ENCODE assay signal across 11 mouse cellular contexts in genomic region chr7:130552780-130553179, GRCm38 (mm10). TPM values are rescaled to one million over a fixed set of nuclear protein-coding genes. Genes with fewer than 3 reads are reported as not detected.
DNase-seq lines count a peak whose midpoint lies in the region; ATAC-seq and TF ChIP-seq lines count a peak whose summit lies in the region.
"Had no signal": no experiment of that assay in that cellular context is flagged by ENCODE, and none has a peak within 500 bp of the region (broad histone marks: within the 10 kb centered on the region; RNA-seq: fewer than 3 reads in every experiment).

No protein-coding gene starts in this region.

- no peak overlapping the region for H3K4me2 ChIP-seq in limb, embryonic 14.5 days (replicated peaks; ENCODE audit: low read depth, low read length, severe bottlenecking)
- no peak overlapping the region for H3K4me2 ChIP-seq in liver, embryonic 11.5 days

- H3K4me3 ChIP-seq in limb, embryonic 14.5 days (replicated peaks; ENCODE audit: low read length) = no peak overlapping the region
- no peak overlapping the region for H3K4me3 ChIP-seq in liver, embryonic 11.5 days (ENCODE audit: low read depth, low read length)

- no peaks in the 10 kb centered on the region for H3K36me3 ChIP-seq in limb, embryonic 14.5 days (ENCODE audit: control insufficient read depth, insufficient read depth, low read length)
- no peaks in the 10 kb centered on the region for H3K36me3 ChIP-seq in liver, embryonic 11.5 days (ENCODE audit: control insufficient read depth, insufficient read depth, low read length)
- H3K36me3 ChIP-seq: G1E had no signal

- no peaks in the 10 kb centered on the region for H3K27me3 ChIP-seq in limb, embryonic 14.5 days (ENCODE audit: control insufficient read depth, insufficient read depth, low read length)
- peaks cover 4% of the 10 kb centered on the region; the same call in 1 of the 2 replicates for H3K27me3 ChIP-seq in liver, embryonic 11.5 days (replicated peaks; ENCODE audit: control insufficient read depth, insufficient read depth, low read length)

- no peaks in the 10 kb centered on the region; the same call in 1 of the 2 replicates for H3K9me3 ChIP-seq in limb, embryonic 14.5 days (ENCODE audit: control insufficient read depth, low read length)
- no peaks in the 10 kb centered on the region for H3K9me3 ChIP-seq in liver, embryonic 11.5 days (ENCODE audit: control insufficient read depth, low read length)
- H3K9me3 ChIP-seq: G1E had no signal

- H3K9ac ChIP-seq in limb, embryonic 14.5 days (ENCODE audit: low read depth, low read length, severe bottlenecking) = no peak overlapping the region
- no peak overlapping the region for H3K9ac ChIP-seq in liver, embryonic 11.5 days (ENCODE audit: low read depth, low read length)

- peak overlapping the region; percentile 38; the same call in 1 of the 2 replicates for H3K27ac ChIP-seq in limb, embryonic 14.5 days (replicated peaks; ENCODE audit: low read depth, low read length)
- H3K27ac ChIP-seq in liver, embryonic 11.5 days (ENCODE audit: low read depth, low read length) = no peak overlapping the region

- DNase-seq in kidney, postnatal 25 days = peak; percentile 23 to 52
- no peak for DNase-seq in kidney, adult 11 months
- DNase-seq in cerebellum, adult 8-10 months = peak; percentile 70
- DNase-seq in gastrocnemius, postnatal 14 days = peak; percentile 75
- DNase-seq in limb, embryonic 14.5 days (ENCODE audit: low spot score) = no peak
- no peak for DNase-seq in liver, embryonic 11.5 days (ENCODE audit: low spot score)
- no peak for DNase-seq in right cerebral cortex, postnatal 36 days (ENCODE audit: low spot score in 2 of 2)
- DNase-seq in right cerebral cortex, postnatal 25 days = no peak
- DNase-seq: thymus, postnatal 14 days had no signal

- intact Hi-C loops in gastrocnemius, postnatal 14 days (cut with DNase I; ENCODE audit: low total_unique reads) = no loop called here

- WGBS in limb, embryonic 14.5 days = 53% methylated on average over 5 of the region's 5 CpGs
- WGBS in liver, embryonic 11.5 days = 64% methylated on average over 5 of the region's 5 CpGs

- no peak for ATAC-seq in limb, embryonic 14.5 days (ENCODE audit: low FRiP score, low read depth)
- no peak for ATAC-seq in liver, embryonic 11.5 days (replicated peaks; ENCODE audit: low FRiP score)
- ATAC-seq: forebrain, embryonic 16.5 days had no signal

- TF ChIP-seq POLR2A in limb, embryonic 14.5 days (IDR thresholded peaks at IDR 0.05; ENCODE audit: borderline replicate concordance, extremely low read depth, insufficient read depth, insufficient read length) = no peak

- peaks cover 4% of the 10 kb centered on the region for H3K4me1 ChIP-seq in limb, embryonic 14.5 days (ENCODE audit: control insufficient read depth, insufficient read depth, low read length)
- no peaks in the 10 kb centered on the region for H3K4me1 ChIP-seq in liver, embryonic 11.5 days (replicated peaks; ENCODE audit: control insufficient read depth, insufficient read depth, low read length)

RNA-seq across cellular contexts. Expression of gene Nsmce4a, which starts 20.1 kb away (rescaled TPM):
- total RNA-seq in gastrocnemius, postnatal 14 days (2021) = 10 to 100 TPM; 30.3 to 30.6 TPM
- polyA plus RNA-seq in limb, embryonic 14.5 days (2012; rRNA removed) = 73.1 and 88.8 TPM in 2 replicates
- 163 and 164 TPM in 2 replicates for polyA plus RNA-seq in limb, embryonic 14.5 days (2014; fragmentation: Nextera tagmentation; extraction: Ambion mirVana)
- 175 and 190 TPM in 2 replicates for polyA plus RNA-seq in liver, embryonic 11.5 days (2014; fragmentation: Nextera tagmentation; extraction: Ambion mirVana)

RNA-seq across cellular contexts. Expression of gene Tacc2, which starts 24.5 kb away (rescaled TPM):
- 100 to 1,000 TPM; 227 to 381 TPM for total RNA-seq in gastrocnemius, postnatal 14 days (2021)
- polyA plus RNA-seq in limb, embryonic 14.5 days (2012; rRNA removed) = 47.3 and 49.1 TPM in 2 replicates
- 38.2 and 39.8 TPM in 2 replicates for polyA plus RNA-seq in limb, embryonic 14.5 days (2014; fragmentation: Nextera tagmentation; extraction: Ambion mirVana)
- 16.4 and 17.3 TPM in 2 replicates for polyA plus RNA-seq in liver, embryonic 11.5 days (2014; fragmentation: Nextera tagmentation; extraction: Ambion mirVana)
- polyA plus RNA-seq: G1E had no signal

RNA-seq across cellular contexts. Expression of gene Ate1, which starts 32.6 kb away (rescaled TPM):
- 10 to 100 TPM; 23.6 to 26.4 TPM for total RNA-seq in gastrocnemius, postnatal 14 days (2021)
- 12.8 and 12.9 TPM in 2 replicates for polyA plus RNA-seq in limb, embryonic 14.5 days (2012; rRNA removed)
- polyA plus RNA-seq in limb, embryonic 14.5 days (2014; fragmentation: Nextera tagmentation; extraction: Ambion mirVana) = 47.8 and 50.3 TPM in 2 replicates
- polyA plus RNA-seq in liver, embryonic 11.5 days (2014; fragmentation: Nextera tagmentation; extraction: Ambion mirVana) = 44.6 and 51.6 TPM in 2 replicates

Comparison
In these comparisons a context has a peak if more than half of its experiments do, and no peak if none do; other contexts are left out.
1. DNase-seq: peak in kidney, postnatal 25 days (2 of 2), cerebellum, adult 8-10 months (single experiment) and gastrocnemius, postnatal 14 days (single experiment); none in kidney, adult 11 months (single experiment), limb, embryonic 14.5 days (single experiment), liver, embryonic 11.5 days (single experiment), right cerebral cortex, postnatal 36 days (0 of 2) and right cerebral cortex, postnatal 25 days (single experiment).